Mouse (Mus musculus): ENCODE results near the gene Fkbp15. TPM values are rescaled to one million over a fixed set of nuclear protein-coding genes. Genes with fewer than 3 reads are reported as not detected.
A peak's percentile ranks its signal among the peaks of the same experiment; 100 is the strongest.
"Not testable (repeated sequence)": the region's sequence is repeated elsewhere in the genome, so short reads cannot be mapped to it uniquely, and the experiment has no call there.

Fkbp15 gene
- total RNA-seq, 1 experiment, result 20.7 TPM

DNA sequence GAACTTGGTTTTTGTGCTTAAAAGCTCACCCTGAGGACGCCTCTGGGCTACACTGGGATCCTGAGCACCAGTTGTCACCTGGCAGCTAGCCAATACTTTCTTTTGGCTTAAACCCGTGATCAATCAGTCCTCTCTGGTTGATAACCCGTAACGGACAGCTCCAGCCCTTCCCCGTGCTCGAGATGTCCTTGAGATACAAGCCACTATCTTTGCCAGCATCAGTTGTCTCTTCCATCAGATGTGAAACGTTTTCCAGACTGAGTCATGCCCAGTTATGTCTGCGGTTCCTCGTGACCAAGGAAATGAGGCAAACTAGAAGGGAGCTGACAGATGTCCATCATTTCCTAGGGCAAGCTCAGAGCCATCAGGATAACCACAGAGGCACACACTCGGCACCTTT is 93.2 kb downstream of the Fkbp15 start:
- in situ Hi-C loops (cut with MboI; ENCODE audit: low sequenced_read_pairs in 2 of 2, unreplicated experiment in 2 of 2), result no loop called here
- no peak overlapping the region for H3K9ac ChIP-seq (ENCODE audit: insufficient read depth, low read depth, low read length, poor library complexity, severe bottlenecking)
- H3K27ac ChIP-seq (ENCODE audit: insufficient read depth, low read depth, low read length, poor library complexity, severe bottlenecking), result no peak overlapping the region
- peaks cover 0 to 8% of the 10 kb centered on the region in 2 experiments; a peak in 1 of 4 replicates for H3K4me1 ChIP-seq (ENCODE audit: control insufficient read depth in 2 of 2, insufficient read depth in 2 of 2, low read length in 2 of 2, poor library complexity in 1 of 2)
- TF ChIP-seq ZNF384 (IDR thresholded peaks at IDR 0.05; ENCODE audit: low read depth, low read length), result no peak
- TF ChIP-seq ZC3H11A (IDR thresholded peaks at IDR 0.05; ENCODE audit: borderline replicate concordance, low read depth, low read length), result no peak
- TF ChIP-seq CHD2 (IDR thresholded peaks at IDR 0.05; ENCODE audit: low read depth, low read length), result no peak
- no peak for TF ChIP-seq HCFC1 (IDR thresholded peaks at IDR 0.05; ENCODE audit: borderline replicate concordance, insufficient read depth, low read length)
- TF ChIP-seq MAFK (IDR thresholded peaks at IDR 0.05; ENCODE audit: insufficient read depth, low read depth, low read length), result no peak
- H3K4me3 ChIP-seq (ENCODE audit: insufficient read depth in 1 of 2, low read depth in 1 of 2, low read length in 2 of 2, poor library complexity in 1 of 2, severe bottlenecking in 1 of 2), result no peak overlapping the region
- H3K9me3 ChIP-seq (ENCODE audit: control insufficient read depth, insufficient read depth, low read depth, low read length), result no peaks in the 10 kb centered on the region
- no peaks in the 10 kb centered on the region for H3K36me3 ChIP-seq (ENCODE audit: control insufficient read depth, insufficient read depth, low read length, poor library complexity, severe bottlenecking)
- DNase-seq (ENCODE audit: low read depth, low spot score), result no peak

DNA sequence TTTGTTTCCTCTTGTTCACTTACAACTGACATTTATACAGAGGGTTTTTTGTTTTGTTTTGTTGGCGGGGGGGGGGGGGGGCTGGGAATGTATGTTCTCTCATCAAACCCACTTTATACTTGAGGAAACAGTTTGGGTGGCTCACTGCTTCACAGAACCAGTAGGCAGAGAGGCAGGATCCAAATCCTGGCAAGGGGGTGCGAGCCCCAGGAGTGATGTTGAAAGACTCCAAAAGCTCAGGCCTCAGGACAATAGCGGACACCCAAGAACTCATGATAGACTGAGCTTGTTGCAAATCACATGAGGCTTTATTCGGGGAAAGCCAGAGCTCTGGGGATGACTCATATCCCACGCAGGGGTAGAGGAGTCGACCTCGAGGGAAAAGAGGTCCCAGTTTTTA is 94.3 kb downstream of the Fkbp15 start:
- H3K9me3 ChIP-seq (ENCODE audit: control insufficient read depth, insufficient read depth, low read depth, low read length); H3K27ac ChIP-seq (ENCODE audit: insufficient read depth, low read depth, low read length, poor library complexity, severe bottlenecking); H3K36me3 ChIP-seq (ENCODE audit: control insufficient read depth, insufficient read depth, low read length, poor library complexity, severe bottlenecking); H3K4me3 ChIP-seq (ENCODE audit: insufficient read depth in 1 of 2, low read depth in 1 of 2, low read length in 2 of 2, poor library complexity in 1 of 2, severe bottlenecking in 1 of 2); DNase-seq (ENCODE audit: low read depth, low spot score); H3K4me1 ChIP-seq (ENCODE audit: control insufficient read depth in 2 of 2, insufficient read depth in 2 of 2, low read length in 2 of 2, poor library complexity in 1 of 2); H3K9ac ChIP-seq (ENCODE audit: insufficient read depth, low read depth, low read length, poor library complexity, severe bottlenecking); in situ Hi-C loops (cut with MboI; ENCODE audit: low sequenced_read_pairs in 2 of 2, unreplicated experiment in 2 of 2): not testable (repeated sequence)

GRCm38 (mm10) chr4:62265154-62265836 is 95.1 kb downstream of the Fkbp15 start:
- in situ Hi-C loops (cut with MboI; ENCODE audit: low sequenced_read_pairs in 2 of 2, unreplicated experiment in 2 of 2), result no loop called here

GRCm38 (mm10) chr4:62263133-62263844 is 97.1 kb downstream of the Fkbp15 start:
- H3K9ac ChIP-seq (ENCODE audit: insufficient read depth, low read depth, low read length, poor library complexity, severe bottlenecking), result no peak overlapping the region
- H3K9me3 ChIP-seq (ENCODE audit: control insufficient read depth, insufficient read depth, low read depth, low read length), result no peaks in the 10 kb centered on the region
- peak; percentile 97 for TF ChIP-seq ZNF384 (IDR thresholded peaks at IDR 0.05; ENCODE audit: low read depth, low read length)
- TF ChIP-seq MAFK (IDR thresholded peaks at IDR 0.05; ENCODE audit: insufficient read depth, low read depth, low read length), result no peak
- no peak for TF ChIP-seq HCFC1 (IDR thresholded peaks at IDR 0.05; ENCODE audit: borderline replicate concordance, insufficient read depth, low read length)
- no peak for TF ChIP-seq CHD2 (IDR thresholded peaks at IDR 0.05; ENCODE audit: low read depth, low read length)
- peak; percentile 71 for TF ChIP-seq ZC3H11A (IDR thresholded peaks at IDR 0.05; ENCODE audit: borderline replicate concordance, low read depth, low read length)
- H3K36me3 ChIP-seq (ENCODE audit: control insufficient read depth, insufficient read depth, low read length, poor library complexity, severe bottlenecking), result no peaks in the 10 kb centered on the region
- H3K27ac ChIP-seq (ENCODE audit: insufficient read depth, low read depth, low read length, poor library complexity, severe bottlenecking), result no peak overlapping the region
- no peak for DNase-seq (ENCODE audit: low read depth, low spot score)
- H3K4me1 ChIP-seq (ENCODE audit: control insufficient read depth in 2 of 2, insufficient read depth in 2 of 2, low read length in 2 of 2, poor library complexity in 1 of 2), result peaks cover 0 to 10% of the 10 kb centered on the region in 2 experiments; a peak in 1 of 4 replicates
- in situ Hi-C loops (cut with MboI; ENCODE audit: low sequenced_read_pairs in 2 of 2, unreplicated experiment in 2 of 2), result no loop called here
- no peak overlapping the region for H3K4me3 ChIP-seq (ENCODE audit: insufficient read depth in 1 of 2, low read depth in 1 of 2, low read length in 2 of 2, poor library complexity in 1 of 2, severe bottlenecking in 1 of 2)

More at GRCm38 (mm10) chr4:62265154-62265836, 95.1 kb downstream of the Fkbp15 start:
- H3K9ac ChIP-seq (ENCODE audit: insufficient read depth, low read depth, low read length, poor library complexity, severe bottlenecking), result no peak overlapping the region
- H3K4me1 ChIP-seq (ENCODE audit: control insufficient read depth in 2 of 2, insufficient read depth in 2 of 2, low read length in 2 of 2, poor library complexity in 1 of 2), result peaks cover 0 to 9% of the 10 kb centered on the region in 2 experiments; a peak in 1 of 4 replicates
- no peaks in the 10 kb centered on the region for H3K9me3 ChIP-seq (ENCODE audit: control insufficient read depth, insufficient read depth, low read depth, low read length)
- no peaks in the 10 kb centered on the region for H3K36me3 ChIP-seq (ENCODE audit: control insufficient read depth, insufficient read depth, low read length, poor library complexity, severe bottlenecking)
- TF ChIP-seq CHD2 (IDR thresholded peaks at IDR 0.05; ENCODE audit: low read depth, low read length) (no peak), ZNF384 (IDR thresholded peaks at IDR 0.05; ENCODE audit: low read depth, low read length) (no peak), HCFC1 (IDR thresholded peaks at IDR 0.05; ENCODE audit: borderline replicate concordance, insufficient read depth, low read length) (no peak), ZC3H11A (IDR thresholded peaks at IDR 0.05; ENCODE audit: borderline replicate concordance, low read depth, low read length) (no peak), MAFK (IDR thresholded peaks at IDR 0.05; ENCODE audit: insufficient read depth, low read depth, low read length) (no peak)
- no peak overlapping the region for H3K4me3 ChIP-seq (ENCODE audit: insufficient read depth in 1 of 2, low read depth in 1 of 2, low read length in 2 of 2, poor library complexity in 1 of 2, severe bottlenecking in 1 of 2)
- no peak overlapping the region for H3K27ac ChIP-seq (ENCODE audit: insufficient read depth, low read depth, low read length, poor library complexity, severe bottlenecking)
- no peak for DNase-seq (ENCODE audit: low read depth, low spot score)
